Mouse (Mus musculus) ovary, postnatal 14 days (tissue): Measurements from ENCODE around the gene Usp36.

Source experiments
- DNase-seq: peaks from one replicate; pipeline ENCODE4 v3.0.0; 2022; ENCODE audit warnings: low spot score

Usp36 gene

DNA sequence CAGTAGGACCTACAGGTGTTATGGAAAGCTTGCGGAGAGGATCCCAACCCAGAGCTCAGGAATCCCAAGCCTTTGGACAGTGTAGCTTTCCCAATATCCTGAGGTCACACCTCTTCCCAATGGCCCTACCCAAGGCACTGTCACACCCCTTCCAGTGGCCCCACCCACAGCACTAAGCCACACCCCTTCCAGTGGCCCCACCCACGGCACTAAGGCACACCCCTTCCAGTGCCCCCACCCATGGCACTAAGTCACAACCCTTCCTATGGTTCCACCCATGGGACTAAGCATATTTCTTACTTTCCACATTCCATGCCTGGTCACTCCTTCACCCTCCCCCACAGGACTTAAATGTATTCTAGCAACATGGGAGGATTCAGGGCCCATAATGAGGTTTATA, 8.8 kb upstream of the Usp36 start:
- DNase-seq = no peak

DNA sequence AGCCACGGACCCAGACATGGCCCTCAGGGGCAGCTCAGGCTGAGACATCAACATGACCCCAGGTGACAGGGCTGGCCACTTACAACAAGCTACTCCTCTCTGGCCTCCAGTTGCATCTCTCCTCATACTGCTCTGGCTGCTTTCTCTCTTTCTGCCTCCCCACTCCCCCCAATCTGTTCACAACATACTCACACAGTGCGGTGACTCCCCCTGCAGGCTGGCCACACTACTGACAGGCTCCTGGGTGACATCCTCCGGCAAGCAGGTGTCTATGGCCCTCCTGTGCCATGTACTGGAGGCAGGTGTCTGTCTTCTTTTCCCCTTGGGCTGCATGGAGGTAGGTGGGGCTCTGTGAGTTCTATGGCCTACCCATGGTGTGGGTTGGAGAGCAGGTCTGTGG, 7.9 kb upstream of the Usp36 start:
- no peak for DNase-seq

DNA sequence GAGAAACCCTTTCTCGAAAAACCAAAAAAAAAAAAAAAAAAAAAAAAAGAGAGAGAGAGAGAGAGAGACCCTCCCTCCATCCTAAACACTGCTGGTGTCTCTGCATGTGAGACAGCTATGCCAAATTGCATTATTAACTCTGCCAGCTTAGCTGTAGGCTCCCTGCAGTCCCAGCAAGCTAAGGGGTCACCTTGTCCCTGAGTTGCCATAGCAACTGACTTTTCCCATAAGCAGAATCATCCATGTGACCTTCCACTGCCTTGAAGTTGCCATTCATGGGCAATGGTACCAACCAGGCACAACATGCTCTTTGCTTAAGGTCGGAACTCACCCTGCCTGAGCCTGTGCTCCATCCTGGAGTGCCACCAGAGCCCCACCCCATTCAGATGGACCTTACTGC, 5.0 kb upstream of the Usp36 start:
- DNase-seq = no peak

DNA sequence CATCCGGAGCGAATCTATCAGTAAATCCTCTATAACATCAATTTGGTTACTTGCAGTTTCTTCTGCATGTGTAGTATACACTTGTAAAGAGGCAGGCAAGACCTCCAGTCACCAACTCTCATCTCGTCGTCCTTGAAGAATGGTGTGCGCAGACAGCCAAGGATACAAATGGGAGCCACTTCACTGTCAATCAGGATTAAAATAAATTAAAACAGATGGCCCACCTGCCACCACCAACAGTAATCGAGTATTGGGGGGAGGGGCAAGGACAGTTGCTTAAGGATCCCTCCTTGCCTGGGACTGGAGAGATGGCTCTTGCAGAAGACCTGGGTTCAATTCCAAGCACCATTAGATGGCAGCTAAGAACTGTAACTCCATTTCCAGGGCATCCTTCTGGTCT, 2.6 kb upstream of the Usp36 start:
- DNase-seq = no peak

DNA sequence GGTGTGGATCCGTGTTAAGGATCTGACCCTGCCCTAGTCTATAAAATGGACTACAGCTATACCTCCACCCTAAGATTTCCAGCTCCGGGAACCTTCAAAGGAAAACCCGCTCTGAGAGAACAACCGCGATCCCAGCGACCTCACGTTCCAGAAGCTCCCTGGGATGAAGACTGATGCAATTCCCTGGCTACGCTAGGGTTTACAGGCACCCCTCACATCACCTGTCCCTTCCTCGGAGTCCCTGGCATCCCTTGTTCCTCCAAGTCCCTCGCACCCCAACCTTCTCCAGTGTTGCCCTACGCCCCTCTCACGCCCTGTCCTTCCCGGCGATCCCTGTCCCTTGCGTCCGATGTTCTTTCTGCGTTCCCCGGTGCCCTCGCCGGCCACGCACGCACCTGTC, 482 bp downstream of the Usp36 start:
- DNase-seq = no peak

DNA sequence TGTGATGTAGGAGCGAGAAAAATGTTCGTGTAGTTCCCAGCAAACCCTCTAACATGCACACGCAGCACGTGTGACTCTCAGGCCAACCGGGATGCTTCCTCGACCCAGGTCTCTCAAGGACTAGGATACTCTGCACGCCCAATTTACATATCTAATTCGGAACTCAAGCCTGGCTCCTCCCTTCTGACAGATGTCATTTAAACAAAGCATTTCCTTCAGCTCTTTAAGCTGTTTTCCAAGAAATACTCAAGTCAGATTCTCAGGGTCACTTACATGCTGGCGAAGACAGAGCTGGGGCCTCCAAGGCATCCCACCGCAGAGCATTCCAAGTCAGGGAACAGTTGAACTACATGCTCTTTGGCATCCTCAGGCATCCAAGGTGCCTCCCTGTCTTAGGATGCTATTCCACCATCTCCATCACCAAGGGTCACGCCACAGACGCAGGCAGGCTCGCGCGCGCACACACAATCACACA, 970 bp downstream of the Usp36 start:
- DNase-seq = peak; percentile 6

DNA sequence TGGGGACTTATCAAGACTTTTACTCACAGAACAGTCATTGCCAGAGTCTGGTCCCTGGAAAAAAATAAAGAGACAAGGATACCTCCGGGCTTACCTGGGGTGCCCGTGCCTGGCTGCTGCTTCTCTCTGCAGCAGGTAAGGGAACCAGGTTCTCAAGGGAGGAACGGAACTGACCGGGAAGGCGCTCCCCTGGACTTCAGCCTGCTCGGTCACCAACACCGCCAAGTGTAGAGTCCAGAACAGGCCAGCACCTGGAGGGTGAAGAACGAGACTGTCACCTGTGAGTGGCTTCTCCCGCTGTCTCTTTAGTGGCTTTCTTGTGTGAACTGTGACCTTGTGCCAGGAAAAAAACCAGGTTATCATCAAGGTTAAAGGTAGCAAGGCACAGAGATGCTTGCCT, 2.5 kb downstream of the Usp36 start:
- no peak for DNase-seq

GRCm38 (mm10) chr11:118286434-118286833, 3.6 kb downstream of the Usp36 start:
- DNase-seq = no peak

DNA sequence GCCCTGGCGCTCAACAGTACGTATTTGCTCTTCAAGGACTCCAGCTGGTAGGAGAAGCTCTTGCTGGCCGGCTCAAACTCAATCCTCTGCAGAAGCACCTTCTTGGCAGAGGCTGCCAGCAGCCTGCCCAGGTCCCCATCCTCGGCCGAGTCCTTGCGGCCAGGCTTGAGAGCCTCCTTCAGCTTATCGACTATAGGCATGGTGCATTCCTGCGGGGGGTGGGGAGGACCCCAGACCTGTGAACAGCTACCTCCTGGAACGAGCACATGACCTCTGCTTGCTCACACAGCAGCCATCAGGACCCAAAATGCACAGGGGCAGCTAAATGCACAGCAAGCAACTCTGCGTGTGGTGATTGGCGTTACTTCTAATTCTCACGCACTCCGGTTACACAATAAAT, 4.3 kb downstream of the Usp36 start:
- DNase-seq = no peak

- DNase-seq = no peak
Observed at GRCm38 (mm10) chr11:118280218-118280617, 9.8 kb downstream of the Usp36 start.

- DNase-seq = no peak
Observed at GRCm38 (mm10) chr11:118276328-118276727, 13.7 kb downstream of the Usp36 start.

GRCm38 (mm10) chr11:118275092-118275491, 15.0 kb downstream of the Usp36 start:
- DNase-seq = no peak

- no peak for DNase-seq
Observed at GRCm38 (mm10) chr11:118269827-118270226, 20.2 kb downstream of the Usp36 start.

GRCm38 (mm10) chr11:118266666-118267046, 23.4 kb downstream of the Usp36 start:
- DNase-seq = no peak

DNA sequence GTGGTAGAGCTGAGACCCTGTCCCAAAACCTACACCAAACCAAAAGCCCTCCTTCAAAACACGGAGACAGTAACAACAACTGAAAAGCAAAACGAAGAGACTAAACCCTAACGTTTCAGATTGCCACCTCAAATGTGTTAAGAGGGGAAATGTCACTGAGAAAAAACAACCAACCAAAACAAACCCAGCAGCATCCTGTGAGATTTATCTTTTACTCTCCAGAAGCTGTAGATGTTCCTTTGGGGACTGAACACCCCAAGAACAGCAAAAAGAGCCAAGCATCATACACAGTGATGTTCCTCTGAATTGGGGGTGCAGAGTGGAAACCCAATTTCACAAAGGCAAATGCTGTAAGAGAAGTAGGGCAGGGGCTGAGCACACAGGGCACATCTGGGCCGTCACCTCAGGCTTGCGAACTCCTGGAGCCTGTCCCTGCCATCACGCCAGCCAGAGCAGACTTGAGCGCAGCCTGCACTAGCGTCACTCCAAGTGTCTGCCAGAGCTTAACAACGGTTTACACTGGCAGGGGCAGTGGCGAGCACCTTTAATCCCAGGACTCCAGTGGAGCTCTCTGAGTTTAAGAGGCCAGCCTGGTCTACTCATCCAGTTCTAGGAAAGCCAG, 23.9 kb downstream of the Usp36 start:
- no peak for DNase-seq

GRCm38 (mm10) chr11:118265621-118266020, 24.4 kb downstream of the Usp36 start:
- DNase-seq = no peak

GRCm38 (mm10) chr11:118263146-118263545, 26.9 kb downstream of the Usp36 start:
- DNase-seq = no peak

DNA sequence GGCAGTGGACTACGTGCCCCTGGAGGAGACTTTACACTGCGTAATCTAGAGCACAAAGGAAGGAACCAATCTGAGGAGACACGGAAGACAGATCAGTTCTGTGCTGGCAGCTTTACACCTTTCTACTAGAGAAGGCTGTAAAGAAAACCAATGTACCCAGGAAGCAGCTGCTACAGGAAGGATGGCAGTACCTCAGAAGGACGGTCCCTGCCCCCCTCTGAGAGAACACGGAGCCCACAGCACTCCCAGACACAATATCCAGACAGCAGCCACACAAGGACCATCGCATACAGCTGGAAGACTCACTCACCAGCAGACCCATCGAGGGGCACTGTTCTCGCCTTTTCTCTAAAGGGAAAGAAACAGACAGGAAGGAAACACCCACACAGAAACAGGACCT, 30.0 kb downstream of the Usp36 start:
- no peak for DNase-seq

- no peak for DNase-seq
Observed at GRCm38 (mm10) chr11:118259580-118259979, 30.5 kb downstream of the Usp36 start.

DNA sequence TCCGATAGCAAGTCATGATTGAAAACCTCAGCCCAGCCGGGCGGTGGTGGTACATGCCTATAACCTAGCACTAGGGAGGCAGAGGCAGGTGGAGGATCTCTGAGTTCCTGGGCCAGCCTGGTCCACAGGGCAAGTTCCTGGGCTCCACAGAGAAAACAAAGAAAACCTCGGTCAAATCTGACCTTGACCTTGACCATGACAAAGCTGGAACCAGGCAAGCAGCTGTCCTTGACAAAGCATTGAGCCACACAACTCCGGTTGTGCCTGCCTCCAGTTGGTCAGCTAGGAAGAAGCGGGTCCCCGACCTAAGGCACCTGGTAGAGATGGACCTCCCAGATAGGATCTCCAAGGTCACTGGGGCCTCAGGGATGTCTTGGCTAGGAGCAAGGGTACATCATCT, 33.7 kb downstream of the Usp36 start:
- DNase-seq = no peak

GRCm38 (mm10) chr11:118254159-118254951, 35.7 kb downstream of the Usp36 start:
- peak; percentile 55 for DNase-seq

- no peak for DNase-seq
Observed at GRCm38 (mm10) chr11:118253447-118254158, 36.4 kb downstream of the Usp36 start.

DNA sequence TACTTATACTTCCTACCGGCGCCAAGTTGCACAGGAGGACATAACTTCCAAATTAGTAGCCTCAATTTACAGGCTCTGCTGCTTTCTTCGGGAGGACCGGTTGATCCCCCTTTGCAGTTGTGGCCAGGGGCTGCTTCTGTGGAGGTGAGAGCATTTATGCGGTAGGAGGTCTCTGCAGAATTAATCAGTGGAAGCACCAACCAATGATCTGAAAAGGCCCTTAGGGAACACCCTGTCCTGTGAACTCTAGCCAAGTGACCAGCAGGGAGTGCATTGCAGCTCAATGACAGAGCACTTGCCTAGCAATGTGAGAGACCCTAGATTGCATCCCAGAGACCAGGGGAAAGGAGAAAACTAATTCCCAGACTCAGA, 41.0 kb downstream of the Usp36 start:
- DNase-seq = peak; percentile 22
